Mouse (Mus musculus) myocyte (in vitro differentiated cells): ENCODE data around the gene Rbm20.

ENCODE experiments used
- E2F4 ChIP-seq: IDR thresholded peaks from one replicate; pipeline ENCODE4 v1.6.1; 2011; ENCODE audit warnings: mild to moderate bottlenecking, control low read depth, moderate library complexity; ENCODE audit not compliant: insufficient read depth
- MAX ChIP-seq: IDR thresholded peaks from one replicate; pipeline ENCODE4 v1.6.1; 2011; ENCODE audit warnings: low read depth, mild to moderate bottlenecking, control low read depth
- MYOD1 ChIP-seq, 3 experiments: IDR thresholded peaks; one replicate each; pipeline ENCODE4 v1.6.1; 2011; ENCODE audit warnings: control low read depth in 2 of 3, low read depth in 2 of 3, mild to moderate bottlenecking in 2 of 3, moderate library complexity in 1 of 3; ENCODE audit not compliant: insufficient read length in 2 of 3, control insufficient read depth in 1 of 3
- MYOG ChIP-seq, 3 experiments: IDR thresholded peaks; one replicate each; pipeline ENCODE4 v1.6.1; 2011; ENCODE audit warnings: control low read depth in 2 of 3, low read depth in 2 of 3, mild to moderate bottlenecking in 2 of 3; ENCODE audit not compliant: insufficient read length in 2 of 3, control insufficient read depth in 1 of 3, insufficient read depth in 1 of 3
- POLR2A ChIP-seq: IDR thresholded peaks from one replicate; pipeline ENCODE4 v1.6.1; 2011; ENCODE audit warnings: low read depth, mild to moderate bottlenecking, control low read depth, moderate library complexity; ENCODE audit not compliant: insufficient read length
- POLR2AphosphoS2 ChIP-seq: IDR thresholded peaks from one replicate; pipeline ENCODE4 v1.6.1; 2011; ENCODE audit warnings: low read depth, control low read depth; ENCODE audit not compliant: insufficient read length
- TCF12 ChIP-seq: IDR thresholded peaks from one replicate; pipeline ENCODE4 v1.6.1; 2011; ENCODE audit warnings: mild to moderate bottlenecking, control low read depth; ENCODE audit not compliant: poor library complexity, insufficient read depth, severe bottlenecking
- TCF3 ChIP-seq: IDR thresholded peaks from one replicate; pipeline ENCODE4 v1.6.1; 2011; ENCODE audit warnings: low read depth, control low read depth; ENCODE audit not compliant: insufficient read length
- USF1 ChIP-seq: IDR thresholded peaks from one replicate; pipeline ENCODE4 v1.6.1; 2011; ENCODE audit warnings: low read depth, mild to moderate bottlenecking, control low read depth, moderate library complexity

GRCm38 (mm10) chr19:53801789-53802683 is 124.9 kb downstream of the Rbm20 start:
- TF ChIP-seq USF1 (no peak), MAX (no peak), POLR2A (no peak), E2F4 (no peak), MYOG (IDR thresholded peaks at IDR 0.05; ENCODE audit: control insufficient read depth in 1 of 3, insufficient read depth in 1 of 3, insufficient read length in 2 of 3, low read depth in 2 of 3) (no peak), POLR2AphosphoS2 (no peak), TCF12 (no peak), TCF3 (no peak), MYOD1 (IDR thresholded peaks at IDR 0.05; ENCODE audit: control insufficient read depth in 1 of 3, insufficient read length in 2 of 3, low read depth in 2 of 3) (no peak)
